In genomic region chr15:8616290-8616689, GRCm38 (mm10) we compare ENCODE assay signal across 19 mouse cellular contexts.
"Had no signal": no experiment of that assay in that cellular context is flagged by ENCODE, and none has a peak within 500 bp of the region (broad histone marks: within the 10 kb centered on the region; RNA-seq: fewer than 3 reads in every experiment).

No protein-coding gene starts in this region.

- DNase-seq: layer of hippocampus, adult 9-11 months; liver, embryonic 13.5 days; lung, adult 2 months; lung, postnatal 14 days; lung, postnatal 4 days; midbrain, embryonic 14.5 days; right cerebral cortex, adult 18-20 months; right cerebral cortex, postnatal 14 days; right cerebral cortex, postnatal 4 days; thymus, adult 2 months; thymus, postnatal 14 days; thymus, postnatal 4 days had no signal

- H3K4me3 ChIP-seq: layer of hippocampus, adult 2 months; limb, embryonic 12.5 days; liver, embryonic 13.5 days; neural tube, embryonic 12.5 days; neural tube, embryonic 15.5 days had no signal

- H3K9ac ChIP-seq: limb, embryonic 12.5 days; liver, embryonic 13.5 days; neural tube, embryonic 12.5 days; neural tube, embryonic 15.5 days had no signal

- H3K4me2 ChIP-seq: limb, embryonic 12.5 days; liver, embryonic 13.5 days; midbrain, embryonic 11.5 days; neural tube, embryonic 12.5 days; neural tube, embryonic 15.5 days had no signal

- H3K9me3 ChIP-seq: limb, embryonic 12.5 days; liver, embryonic 13.5 days; neural tube, embryonic 12.5 days; neural tube, embryonic 15.5 days had no signal

- H3K4me1 ChIP-seq: liver, embryonic 13.5 days; neural tube, embryonic 12.5 days; neural tube, embryonic 15.5 days had no signal

- H3K27ac ChIP-seq: kidney, postnatal 0 days; layer of hippocampus, adult 2 months; limb, embryonic 12.5 days; liver, embryonic 13.5 days; neural tube, embryonic 12.5 days; neural tube, embryonic 15.5 days; stomach, postnatal 0 days had no signal

- H3K36me3 ChIP-seq: limb, embryonic 12.5 days; liver, embryonic 13.5 days; neural tube, embryonic 12.5 days; neural tube, embryonic 15.5 days had no signal

- H3K27me3 ChIP-seq: limb, embryonic 12.5 days; liver, embryonic 13.5 days; neural tube, embryonic 12.5 days; neural tube, embryonic 15.5 days had no signal
